Mouse (Mus musculus) c-Kit-positive CD71-positive TER-119-positive erythroid progenitor cells, embryonic 14.5 days (primary cell): ENCODE results near the gene Olfr288.
A peak's percentile ranks its signal among the peaks of the same experiment; 100 is the strongest.

Source experiments
- DNase-seq: peaks from one replicate; pipeline ENCODE4 v3.0.0-alpha.2; 2013; ENCODE audit warnings: low spot score

The Olfr288 gene

GRCm38 (mm10) chr15:98166963-98167644, 28.2 kb downstream of the Olfr288 start, which contains the start of gene Ccdc184:
Gene Ccdc184, plus strand, starts transcription at chr15:98167158.
- DNase-seq, result no peak

- no peak for DNase-seq
These were observed 29.8 kb downstream of the Olfr288 start, which contains the start of gene Asb8 for GRCm38 (mm10) chr15:98165525-98165924. Gene Asb8, minus strand, starts transcription at chr15:98165625.

GRCm38 (mm10) chr15:98162561-98162960, 32.8 kb downstream of the Olfr288 start:
- DNase-seq, result no peak

- no peak for DNase-seq
These were observed 34.1 kb downstream of the Olfr288 start for GRCm38 (mm10) chr15:98161026-98161805.

- no peak for DNase-seq
These were observed 38.1 kb downstream of the Olfr288 start for GRCm38 (mm10) chr15:98157253-98157652.

GRCm38 (mm10) chr15:98155944-98156343, 39.4 kb downstream of the Olfr288 start:
- no peak for DNase-seq

- no peak for DNase-seq
These were observed 40.1 kb downstream of the Olfr288 start for GRCm38 (mm10) chr15:98155272-98155671.

GRCm38 (mm10) chr15:98154631-98155030, 40.7 kb downstream of the Olfr288 start:
- no peak for DNase-seq

GRCm38 (mm10) chr15:98154146-98154545, 41.2 kb downstream of the Olfr288 start:
- no peak for DNase-seq

- peak; percentile 51 for DNase-seq
These were observed 41.7 kb downstream of the Olfr288 start for GRCm38 (mm10) chr15:98153625-98154024.

GRCm38 (mm10) chr15:98152916-98153315, 42.4 kb downstream of the Olfr288 start:
- DNase-seq, result no peak

- no peak for DNase-seq
These were observed 46.2 kb downstream of the Olfr288 start for GRCm38 (mm10) chr15:98149166-98149602.

GRCm38 (mm10) chr15:98148356-98148755, 47.0 kb downstream of the Olfr288 start:
- DNase-seq, result no peak

GRCm38 (mm10) chr15:98145559-98146181, 49.7 kb downstream of the Olfr288 start:
- peak; percentile 85 for DNase-seq

- DNase-seq, result peak; percentile 17
These were observed 50.4 kb downstream of the Olfr288 start for GRCm38 (mm10) chr15:98144861-98145507.

- DNase-seq, result no peak
These were observed 52.8 kb downstream of the Olfr288 start for GRCm38 (mm10) chr15:98142515-98142914.

GRCm38 (mm10) chr15:98140809-98141208, 54.5 kb downstream of the Olfr288 start:
- DNase-seq, result no peak

- no peak for DNase-seq
These were observed 55.6 kb downstream of the Olfr288 start for GRCm38 (mm10) chr15:98139763-98140162.

GRCm38 (mm10) chr15:98136871-98137270, 58.5 kb downstream of the Olfr288 start:
- DNase-seq, result no peak
